Mouse (Mus musculus): Measurements from ENCODE around the gene Grk2. TPM values are rescaled to one million over a fixed set of nuclear protein-coding genes. Genes with fewer than 3 reads are reported as not detected.
"Not testable (repeated sequence)": the region's sequence is repeated elsewhere in the genome, so short reads cannot be mapped to it uniquely, and the experiment has no call there.

Gene Grk2
- polyA plus RNA-seq, 1 experiment from 2014 or later: 26.2 TPM

GRCm38 (mm10) chr19:4264171-4264780, 41.7 kb downstream of the Grk2 start:
- H3K4me2 ChIP-seq: no peak overlapping the region
- ATAC-seq (ENCODE audit: low FRiP score): no peak
- peaks cover 10% of the 10 kb centered on the region for H3K4me1 ChIP-seq
- H3K27ac ChIP-seq (replicated peaks): no peak overlapping the region
- H3K4me3 ChIP-seq (replicated peaks): no peak overlapping the region
- H3K36me3 ChIP-seq: no peaks in the 10 kb centered on the region
- H3K27me3 ChIP-seq (replicated peaks): peaks cover 5% of the 10 kb centered on the region; the same call in 1 of the 2 replicates
- WGBS: 92% methylated on average over 6 of the region's 6 CpGs
- H3K9me3 ChIP-seq (replicated peaks): no peaks in the 10 kb centered on the region
- H3K9ac ChIP-seq (replicated peaks): no peak overlapping the region

DNA sequence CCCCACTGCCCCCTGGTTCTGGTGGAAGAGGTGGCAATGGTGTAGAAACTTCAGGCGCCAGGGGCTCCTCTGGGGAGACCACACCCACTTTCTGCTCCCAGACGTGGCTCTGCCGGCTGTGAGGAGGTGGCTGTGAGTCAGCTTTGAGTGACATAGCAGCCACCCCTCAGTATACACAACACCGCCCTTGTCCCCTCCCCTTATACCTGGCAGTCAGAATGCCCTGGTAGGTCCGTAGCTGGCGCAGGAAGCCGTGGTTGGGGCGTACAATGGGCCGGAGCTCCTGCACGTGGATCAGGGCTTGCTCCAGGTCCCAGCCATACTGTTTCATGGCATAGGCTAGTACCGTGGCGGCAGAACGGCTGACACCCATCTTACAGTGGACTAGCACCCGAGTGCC, 42.3 kb downstream of the Grk2 start:
- H3K36me3 ChIP-seq: no peaks in the 10 kb centered on the region
- no peak overlapping the region for H3K9ac ChIP-seq (replicated peaks)
- no peak overlapping the region for H3K4me3 ChIP-seq (replicated peaks)
- H3K27me3 ChIP-seq (replicated peaks): no peaks in the 10 kb centered on the region; the same call in 1 of the 2 replicates
- H3K27ac ChIP-seq (replicated peaks): no peak overlapping the region
- H3K4me1 ChIP-seq: peaks cover 4% of the 10 kb centered on the region
- no peak for ATAC-seq (ENCODE audit: low FRiP score)
- 72% methylated on average over 14 of the region's 14 CpGs for WGBS
- H3K9me3 ChIP-seq (replicated peaks): no peaks in the 10 kb centered on the region
- no peak overlapping the region for H3K4me2 ChIP-seq

DNA sequence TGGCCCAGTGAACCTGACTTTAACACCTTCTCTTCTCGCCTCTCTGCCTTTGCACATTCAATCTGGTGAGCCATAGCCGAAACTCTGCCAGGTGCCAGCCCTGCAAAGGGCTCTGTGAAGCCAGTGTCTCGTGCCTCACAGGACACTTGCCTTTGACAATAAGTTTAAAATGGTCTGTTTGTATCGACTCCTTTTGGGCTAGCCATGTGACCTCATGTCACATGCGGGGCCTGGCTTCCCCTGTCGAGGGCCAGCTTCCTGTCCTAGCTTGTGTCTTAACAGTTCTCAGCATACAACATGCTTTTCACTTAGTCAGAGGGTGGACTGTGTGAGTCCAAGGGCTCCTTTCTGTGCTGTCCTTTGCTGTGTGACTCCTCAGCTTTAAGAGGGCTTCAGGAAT, 43.3 kb downstream of the Grk2 start:
- Histone ChIP-seq H3K9ac (replicated peaks) (no peak overlapping the region), H3K9me3 (replicated peaks) (no peaks in the 10 kb centered on the region), H3K36me3 (no peaks in the 10 kb centered on the region), H3K4me1 (peaks cover 4% of the 10 kb centered on the region), H3K4me3 (replicated peaks) (no peak overlapping the region), H3K27me3 (replicated peaks) (no peaks in the 10 kb centered on the region), H3K27ac (replicated peaks) (no peak overlapping the region), H3K4me2 (no peak overlapping the region)
- no peak for ATAC-seq (ENCODE audit: low FRiP score)
- 71% methylated on average over 6 of the region's 6 CpGs for WGBS

- Histone ChIP-seq H3K4me3 (replicated peaks) (no peak overlapping the region), H3K4me2 (no peak overlapping the region), H3K36me3 (no peaks in the 10 kb centered on the region), H3K27ac (replicated peaks) (no peak overlapping the region), H3K9ac (replicated peaks) (no peak overlapping the region), H3K27me3 (replicated peaks) (no peaks in the 10 kb centered on the region), H3K9me3 (replicated peaks) (no peaks in the 10 kb centered on the region), H3K4me1 (peaks cover 14% of the 10 kb centered on the region)
- WGBS: 60% methylated on average over 8 of the region's 8 CpGs
- no peak for ATAC-seq (ENCODE audit: low FRiP score)
These were observed 44.9 kb downstream of the Grk2 start for GRCm38 (mm10) chr19:4261038-4261698.

DNA sequence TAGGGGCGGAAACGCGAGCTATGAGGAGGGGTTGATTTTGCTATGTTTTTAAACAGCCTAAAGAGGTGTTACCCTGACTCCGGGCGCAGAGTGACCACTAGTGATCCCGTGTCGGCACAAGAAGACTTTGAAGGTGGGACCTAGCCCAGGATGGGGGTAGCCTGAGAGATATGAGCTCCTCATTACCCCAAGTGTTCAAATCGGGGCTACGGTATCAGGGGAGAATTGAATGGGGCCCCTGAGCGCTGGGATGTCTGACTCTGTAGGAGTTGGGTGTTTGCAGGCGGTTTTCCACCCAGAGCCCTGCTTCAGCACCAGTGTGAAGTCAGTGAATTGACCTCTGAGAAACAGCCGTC, 48.1 kb downstream of the Grk2 start:
- peak overlapping the region; percentile 49 for H3K9ac ChIP-seq (replicated peaks)
- ATAC-seq (ENCODE audit: low FRiP score): no peak; the same call in none of the 2 replicates
- peak overlapping the region; percentile 90 for H3K4me2 ChIP-seq
- H3K4me1 ChIP-seq: peaks cover 14% of the 10 kb centered on the region
- H3K9me3 ChIP-seq (replicated peaks): no peaks in the 10 kb centered on the region
- H3K27ac ChIP-seq (replicated peaks): no peak overlapping the region
- H3K36me3 ChIP-seq: no peaks in the 10 kb centered on the region
- WGBS: 23% methylated on average over 12 of the region's 12 CpGs
- peak overlapping the region; percentile 63 for H3K4me3 ChIP-seq (replicated peaks)
- H3K27me3 ChIP-seq (replicated peaks): no peaks in the 10 kb centered on the region

DNA sequence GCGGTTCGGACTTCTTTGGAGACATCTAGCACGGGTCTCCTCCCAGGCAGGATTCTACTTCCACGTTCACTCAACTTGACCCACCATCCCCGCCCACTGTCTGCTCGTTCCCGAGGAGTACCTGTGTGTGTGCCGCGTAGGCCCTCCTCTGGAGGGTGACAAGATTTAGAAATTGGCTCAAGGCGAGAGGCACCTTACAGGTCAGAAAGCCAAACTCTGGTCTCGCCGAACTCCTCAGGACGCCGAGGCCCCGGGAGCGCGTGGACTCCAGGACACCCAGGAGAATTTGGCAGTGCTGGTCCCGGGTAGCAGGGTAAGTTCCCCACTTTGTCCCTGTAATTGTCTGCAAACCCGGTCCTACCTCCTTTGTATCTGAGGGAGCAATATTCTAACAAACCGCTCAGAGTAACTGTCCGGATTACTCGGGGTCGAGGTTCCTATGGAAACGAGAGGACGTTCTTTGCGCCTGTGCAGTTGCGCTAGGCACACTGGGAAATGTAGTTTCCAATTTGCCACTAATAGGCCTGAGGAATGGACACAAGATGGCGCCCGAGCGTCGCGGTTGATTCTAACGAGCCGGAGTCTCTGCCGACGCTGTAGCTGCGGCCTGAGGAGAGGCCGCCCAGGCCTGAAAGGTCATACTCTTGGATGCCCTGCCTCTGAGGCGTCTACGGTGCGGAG, 48.7 kb downstream of the Grk2 start:
- peaks cover 14% of the 10 kb centered on the region for H3K4me1 ChIP-seq
- H3K27ac ChIP-seq (replicated peaks): peak overlapping the region; percentile 66; the same call in 1 of the 2 replicates
- H3K9me3 ChIP-seq (replicated peaks): no peaks in the 10 kb centered on the region
- no peaks in the 10 kb centered on the region for H3K27me3 ChIP-seq (replicated peaks)
- no peaks in the 10 kb centered on the region for H3K36me3 ChIP-seq
- peak overlapping the region; percentile 54 for H3K9ac ChIP-seq (replicated peaks)
- peak overlapping the region; percentile 63 for H3K4me3 ChIP-seq (replicated peaks)
- under 1% methylated on average over 41 of the region's 41 CpGs for WGBS
- peak overlapping the region; percentile 90 for H3K4me2 ChIP-seq
- peak; percentile 90 for ATAC-seq (ENCODE audit: low FRiP score)

DNA sequence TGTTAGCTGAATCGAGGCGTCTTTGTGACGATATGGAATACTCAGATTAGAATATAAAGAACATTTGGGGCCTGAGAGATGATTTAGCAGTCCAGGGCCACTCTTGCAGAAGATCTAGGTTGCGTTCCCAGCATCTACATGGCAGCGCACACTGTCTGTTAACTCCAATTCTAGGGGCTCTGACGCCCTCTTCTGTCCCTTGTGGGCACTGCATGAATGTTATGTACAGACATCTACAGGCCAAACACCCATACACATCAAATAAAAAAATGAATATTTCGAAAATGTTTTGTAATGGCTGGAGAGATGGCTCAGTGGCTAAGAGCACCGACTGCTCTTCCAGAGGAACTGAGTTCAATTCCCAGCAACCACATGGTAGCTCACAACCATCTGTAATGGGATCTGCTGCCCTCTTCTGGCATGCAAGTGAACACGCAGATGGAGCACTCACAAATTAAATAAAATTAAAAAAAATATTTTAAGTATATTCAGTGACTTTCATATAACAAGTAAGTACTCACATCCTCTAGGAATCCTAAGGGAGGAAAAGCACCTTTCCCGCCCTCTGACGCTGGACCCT, 50.3 kb downstream of the Grk2 start:
- H3K27ac ChIP-seq (replicated peaks): no peak overlapping the region
- peaks cover 14% of the 10 kb centered on the region for H3K4me1 ChIP-seq
- no peaks in the 10 kb centered on the region for H3K9me3 ChIP-seq (replicated peaks)
- ATAC-seq (ENCODE audit: low FRiP score): no peak
- no peak overlapping the region for H3K4me3 ChIP-seq (replicated peaks)
- no peaks in the 10 kb centered on the region for H3K36me3 ChIP-seq
- H3K4me2 ChIP-seq: no peak overlapping the region
- H3K27me3 ChIP-seq (replicated peaks): no peaks in the 10 kb centered on the region
- WGBS: 78% methylated on average over 11 of the region's 11 CpGs
- no peak overlapping the region for H3K9ac ChIP-seq (replicated peaks)

- Histone ChIP-seq H3K4me1 (peaks cover 14% of the 10 kb centered on the region), H3K9me3 (replicated peaks) (no peaks in the 10 kb centered on the region), H3K36me3 (no peaks in the 10 kb centered on the region), H3K9ac (replicated peaks) (no peak overlapping the region), H3K4me3 (replicated peaks) (no peak overlapping the region), H3K4me2 (no peak overlapping the region), H3K27me3 (replicated peaks) (no peaks in the 10 kb centered on the region), H3K27ac (replicated peaks) (no peak overlapping the region)
- 90% methylated on average over 7 of the region's 7 CpGs for WGBS
- ATAC-seq (ENCODE audit: low FRiP score): no peak
These were observed 51.8 kb downstream of the Grk2 start for GRCm38 (mm10) chr19:4254230-4254629.

GRCm38 (mm10) chr19:4248683-4249082, 57.3 kb downstream of the Grk2 start:
- not testable (repeated sequence) for H3K4me3 ChIP-seq (replicated peaks); H3K4me2 ChIP-seq; ATAC-seq (ENCODE audit: low FRiP score); H3K27ac ChIP-seq (replicated peaks); H3K9ac ChIP-seq (replicated peaks); H3K36me3 ChIP-seq; H3K27me3 ChIP-seq (replicated peaks); H3K4me1 ChIP-seq; H3K9me3 ChIP-seq (replicated peaks)
- 65% methylated on average over 1 of the region's 1 CpGs for WGBS

- Histone ChIP-seq H3K36me3 (no peaks in the 10 kb centered on the region), H3K4me2 (no peak overlapping the region), H3K27ac (replicated peaks) (no peak overlapping the region), H3K27me3 (replicated peaks) (no peaks in the 10 kb centered on the region), H3K4me1 (no peaks in the 10 kb centered on the region), H3K9me3 (replicated peaks) (no peaks in the 10 kb centered on the region), H3K9ac (replicated peaks) (no peak overlapping the region), H3K4me3 (replicated peaks) (no peak overlapping the region)
- no peak for ATAC-seq (ENCODE audit: low FRiP score)
- WGBS: 67% methylated on average over 1 of the region's 1 CpGs
These were observed 59.0 kb downstream of the Grk2 start for GRCm38 (mm10) chr19:4247010-4247409.

GRCm38 (mm10) chr19:4244775-4245174, 61.2 kb downstream of the Grk2 start:
- Histone ChIP-seq H3K4me1 (no peaks in the 10 kb centered on the region), H3K27ac (replicated peaks) (no peak overlapping the region), H3K9me3 (replicated peaks) (no peaks in the 10 kb centered on the region), H3K4me3 (replicated peaks) (no peak overlapping the region), H3K4me2 (no peak overlapping the region), H3K9ac (replicated peaks) (no peak overlapping the region), H3K27me3 (replicated peaks) (no peaks in the 10 kb centered on the region), H3K36me3 (no peaks in the 10 kb centered on the region)
- ATAC-seq (ENCODE audit: low FRiP score): no peak
- 84% methylated on average over 6 of the region's 6 CpGs for WGBS

- no peaks in the 10 kb centered on the region for H3K4me1 ChIP-seq
- H3K4me2 ChIP-seq: no peak overlapping the region
- 68% methylated on average over 3 of the region's 3 CpGs for WGBS
- H3K9me3 ChIP-seq (replicated peaks): no peaks in the 10 kb centered on the region
- H3K4me3 ChIP-seq (replicated peaks): no peak overlapping the region
- H3K27me3 ChIP-seq (replicated peaks): no peaks in the 10 kb centered on the region
- no peaks in the 10 kb centered on the region for H3K36me3 ChIP-seq
- H3K9ac ChIP-seq (replicated peaks): no peak overlapping the region
- no peak for ATAC-seq (ENCODE audit: low FRiP score)
- H3K27ac ChIP-seq (replicated peaks): no peak overlapping the region
These were observed 63.6 kb downstream of the Grk2 start for GRCm38 (mm10) chr19:4242416-4242815.
